Mouse (Mus musculus) T-helper 2 cell (primary cell): Measurements from ENCODE around the gene B3gat3.

Experiments used
- in situ Hi-C: fragments of 300-600 bp; cut with MboI, MseI; formaldehyde crosslinking; loops from one replicate; pipeline ENCODE4 v1.15.1; 2025; ENCODE audit warnings: high pct_unique_total_duplicates

Gene B3gat3

DNA sequence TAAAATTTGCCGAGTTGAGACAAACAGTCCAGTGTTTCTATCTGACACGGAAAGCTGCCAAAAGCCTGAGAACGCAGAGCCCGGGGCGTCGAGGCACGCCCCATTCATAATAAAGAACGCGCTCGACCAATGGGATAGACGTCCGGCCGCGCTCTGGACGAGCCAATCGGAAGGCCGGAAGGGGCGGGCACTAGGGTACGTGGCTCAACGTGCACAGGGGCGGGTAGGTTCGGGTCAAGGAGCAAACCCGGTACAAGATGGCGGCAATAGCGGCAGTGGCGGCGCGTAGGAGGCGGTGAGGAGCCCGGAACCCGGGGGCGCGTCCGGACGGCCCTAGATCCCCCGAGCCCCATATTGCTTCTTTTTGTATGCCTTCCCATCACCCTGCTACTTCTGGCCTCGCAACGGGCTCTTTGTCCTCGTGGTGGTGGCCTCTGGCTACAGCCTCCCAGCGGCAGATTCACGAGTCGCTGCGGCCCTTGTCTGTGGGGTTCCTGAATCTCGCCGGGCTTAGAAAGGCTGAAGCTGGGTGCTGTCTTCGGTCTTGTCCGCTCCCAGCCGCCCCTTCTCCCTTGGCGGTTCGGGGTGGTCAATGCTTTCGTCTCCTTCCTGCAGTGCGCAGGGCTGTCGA, 22.2 kb upstream of the B3gat3 start, which contains the start of gene Ganab:
Gene Ganab (plus strand): TSS at position 207 of the 631 bp plus-strand sequence.
- in situ Hi-C loops: loop anchor here (5.0 kb wide), 1 partner anchor 44 kb away; the partner anchor contains the start of gene Mta2

DNA sequence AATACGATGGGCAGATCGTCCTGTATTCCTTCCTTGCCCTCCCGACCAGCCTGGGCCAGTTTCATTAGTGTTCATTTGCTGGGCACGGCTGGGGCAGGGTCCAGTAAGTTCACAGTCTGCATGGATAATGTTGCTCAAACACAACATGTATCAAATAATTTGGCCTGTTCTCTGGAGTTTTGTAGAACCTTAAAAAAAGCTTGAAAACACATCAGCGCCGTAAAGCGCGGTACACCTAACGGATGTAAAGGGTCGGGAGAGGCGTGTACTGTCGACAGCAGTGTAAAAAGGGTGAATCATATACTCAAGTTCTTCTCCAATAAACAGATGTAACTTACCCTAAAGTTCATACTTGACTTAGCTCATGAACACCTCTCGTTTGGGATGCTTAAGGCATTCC, 21.6 kb upstream of the B3gat3 start:
- in situ Hi-C loops: loop anchor here (5.0 kb wide), 1 partner anchor 44 kb away; the partner anchor contains the start of gene Mta2

DNA sequence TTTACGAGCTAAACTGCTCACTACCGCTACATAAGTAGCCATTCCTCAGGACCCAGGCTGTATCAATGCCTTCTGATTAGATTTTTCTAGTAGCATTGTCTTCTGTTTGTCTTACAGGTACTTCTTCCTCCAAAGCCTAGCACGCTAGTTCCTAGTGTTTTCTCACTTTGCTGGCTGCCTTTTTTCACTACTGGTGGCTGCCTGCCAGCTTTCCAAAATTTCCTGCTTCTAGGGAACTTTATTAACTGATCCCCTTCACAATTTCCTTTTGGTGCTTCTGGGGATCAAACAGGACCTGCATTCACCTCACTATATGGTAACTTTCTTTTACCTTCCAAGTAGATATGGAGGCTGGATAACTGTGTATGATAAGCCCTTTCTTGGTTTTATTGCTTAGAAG, 21.1 kb upstream of the B3gat3 start:
- in situ Hi-C loops: loop anchor here (5.0 kb wide), 1 partner anchor 43 kb away; the partner anchor contains the start of gene Mta2

DNA sequence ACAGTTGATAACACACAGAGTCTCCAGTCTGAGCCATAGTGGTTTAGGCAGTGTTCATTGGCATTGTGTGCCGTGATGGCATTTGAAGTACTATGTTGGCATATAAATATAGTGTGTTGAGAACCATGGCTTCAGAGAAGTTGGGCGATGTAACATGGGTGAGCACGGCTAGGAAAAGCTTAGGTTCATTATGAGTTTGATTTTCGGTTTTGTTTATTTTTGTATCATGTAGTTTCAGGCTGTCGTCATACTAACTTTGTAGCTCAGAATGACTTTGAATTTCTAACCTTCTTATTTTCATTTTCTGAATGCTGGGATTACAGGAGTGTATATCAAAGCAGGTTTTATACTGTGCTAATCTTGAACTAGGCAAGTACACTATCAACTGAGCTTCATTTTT, 16.8 kb upstream of the B3gat3 start:
- in situ Hi-C loops: loop anchor here (10.0 kb wide), 1 partner anchor 79 kb away; the partner anchor contains the start of genes AC129217.1 and Hnrnpul2

DNA sequence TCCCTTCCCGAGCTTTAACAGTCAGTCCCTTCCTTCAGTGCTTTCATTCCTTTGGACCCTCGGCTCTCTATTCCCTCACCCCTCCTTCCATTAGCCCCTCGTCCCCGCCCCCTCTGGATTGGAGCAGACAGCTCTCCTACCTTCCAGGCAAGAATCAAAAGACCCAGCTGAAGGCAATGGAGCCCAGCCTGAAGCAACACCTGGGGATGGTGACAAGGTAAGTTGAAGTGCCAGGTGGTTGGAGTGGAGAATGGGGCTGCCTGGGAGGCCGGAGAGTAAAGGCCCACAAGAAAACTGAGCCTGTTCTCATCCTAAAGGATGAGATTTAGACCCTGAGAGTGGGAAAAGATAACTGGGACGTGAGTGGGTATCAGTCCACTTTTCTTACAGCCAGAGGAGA, 11.6 kb upstream of the B3gat3 start:
- in situ Hi-C loops: loop anchor here (10.0 kb wide), 1 partner anchor 84 kb away; the partner anchor contains the start of genes AC129217.1 and Hnrnpul2

DNA sequence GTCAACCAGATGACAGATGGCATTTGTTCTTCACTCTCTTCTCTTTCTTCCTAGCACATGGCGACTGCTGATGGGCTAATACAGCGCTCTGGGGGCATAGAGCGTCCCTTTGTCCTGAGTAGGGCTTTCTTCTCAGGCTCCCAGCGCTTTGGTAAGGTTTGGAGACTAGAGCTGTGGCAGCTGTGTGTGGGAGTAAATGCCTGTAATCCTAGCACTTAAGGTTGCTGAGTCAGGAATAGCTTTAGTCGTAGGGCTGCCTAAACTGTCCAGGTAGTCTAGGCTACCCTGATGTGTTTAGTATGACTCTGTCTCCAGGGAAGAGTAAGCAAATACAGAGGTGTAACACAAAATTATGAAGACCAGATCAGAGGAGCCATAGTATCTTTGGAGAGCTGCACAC, 8.4 kb upstream of the B3gat3 start:
- in situ Hi-C loops: loop anchor here (5.0 kb wide), 1 partner anchor 50 kb away; no protein-coding TSS in a partner anchor

DNA sequence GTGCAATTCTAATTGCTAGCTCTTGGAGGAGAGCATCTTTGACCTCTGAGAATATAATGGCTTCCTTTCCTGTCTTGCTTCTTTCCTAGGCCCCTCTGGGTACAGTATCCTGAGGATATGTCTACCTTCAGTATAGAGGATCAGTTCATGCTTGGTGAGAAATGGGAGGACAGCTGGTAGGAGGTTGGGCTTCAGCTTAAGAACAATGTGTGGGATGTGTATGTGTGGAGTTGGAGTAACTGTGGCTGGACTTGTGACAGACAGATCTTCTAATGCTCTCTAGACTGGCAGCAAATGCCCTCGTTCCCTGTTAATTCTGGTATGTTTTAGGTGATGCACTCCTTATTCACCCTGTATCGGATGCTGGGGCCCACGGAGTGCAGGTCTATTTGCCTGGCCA, 6.0 kb upstream of the B3gat3 start:
- in situ Hi-C loops: loop anchor here (5.0 kb wide), 1 partner anchor 48 kb away; no protein-coding TSS in a partner anchor

DNA sequence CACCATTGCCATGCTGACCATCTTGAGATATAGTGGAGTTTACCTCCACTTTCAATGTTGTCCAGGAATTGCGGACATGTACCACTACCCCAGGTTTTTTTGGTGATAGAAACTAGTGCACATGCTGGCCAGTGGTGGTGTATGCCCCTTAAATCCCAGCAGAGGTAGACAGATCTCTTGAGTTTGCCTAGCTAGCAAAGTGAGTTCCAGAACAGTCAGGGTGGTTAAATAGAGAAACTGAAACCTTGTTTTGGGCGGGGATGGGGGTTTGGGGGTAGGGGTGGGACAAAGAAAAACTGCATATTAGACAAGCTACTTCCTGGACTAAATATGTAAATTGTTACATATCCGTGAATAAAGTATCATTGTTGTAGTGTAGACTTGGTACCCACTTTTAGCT, 1.2 kb upstream of the B3gat3 start:
- in situ Hi-C loops: no loop called here

DNA sequence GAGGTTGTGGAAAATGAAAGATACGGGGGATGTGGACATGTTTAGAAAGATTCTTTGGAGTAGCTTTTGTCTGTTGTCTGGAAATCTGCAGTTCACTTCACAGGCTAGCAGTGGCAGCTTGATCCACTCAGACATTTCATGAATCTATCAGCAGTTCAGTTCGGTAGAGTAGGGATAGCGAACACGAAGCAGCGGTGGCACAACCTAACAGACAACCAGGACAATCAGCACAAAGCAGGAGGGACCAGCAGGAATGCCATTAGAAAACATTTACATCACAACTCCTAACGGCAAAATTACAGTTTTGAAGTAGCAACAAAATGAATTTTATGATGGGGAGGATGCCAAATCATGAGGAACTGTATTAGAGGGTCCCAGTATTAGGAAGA, 496 bp upstream of the B3gat3 start:
- in situ Hi-C loops: no loop called here

DNA sequence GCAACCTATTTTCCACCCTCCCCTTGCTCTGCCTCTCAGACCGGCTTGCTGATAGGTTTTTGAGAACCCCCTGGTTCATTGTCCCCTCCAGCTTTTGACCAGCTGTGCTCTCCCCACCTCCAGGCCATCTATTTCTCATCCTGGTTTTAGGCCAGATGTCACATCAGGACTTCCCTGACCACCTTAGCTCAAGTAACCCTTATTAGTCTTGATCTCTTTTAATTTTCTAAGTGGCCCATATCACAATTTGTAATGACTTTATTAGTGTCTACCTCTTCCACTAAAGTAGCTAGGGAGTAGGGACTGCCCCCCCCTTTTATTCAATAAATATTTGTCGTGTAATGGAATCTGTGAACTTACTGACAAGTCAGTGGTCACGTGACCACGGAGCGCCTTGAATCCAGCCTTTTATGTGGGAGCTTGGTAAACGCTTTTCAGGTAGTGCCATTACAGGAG, 690 bp downstream of the B3gat3 start:
- in situ Hi-C loops: no loop called here

DNA sequence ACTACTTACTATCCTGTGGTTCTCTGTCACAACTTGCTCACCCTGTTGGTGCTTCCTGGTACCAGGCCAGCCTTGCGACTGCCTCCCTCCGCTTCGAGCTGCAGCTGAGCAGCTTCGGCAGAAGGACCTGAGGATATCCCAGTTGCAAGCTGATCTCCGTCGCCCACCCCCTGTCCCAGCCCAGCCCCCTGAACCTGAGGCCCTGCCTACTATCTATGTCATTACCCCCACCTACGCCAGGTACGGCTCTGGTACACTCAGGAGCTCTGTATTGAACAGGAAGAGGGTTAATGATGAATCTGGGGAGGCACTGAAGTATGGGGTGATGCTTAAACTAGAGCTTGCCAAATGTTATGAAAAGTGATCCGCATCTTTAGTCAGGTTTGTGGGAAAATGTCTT, 1.6 kb downstream of the B3gat3 start:
- in situ Hi-C loops: no loop called here

DNA sequence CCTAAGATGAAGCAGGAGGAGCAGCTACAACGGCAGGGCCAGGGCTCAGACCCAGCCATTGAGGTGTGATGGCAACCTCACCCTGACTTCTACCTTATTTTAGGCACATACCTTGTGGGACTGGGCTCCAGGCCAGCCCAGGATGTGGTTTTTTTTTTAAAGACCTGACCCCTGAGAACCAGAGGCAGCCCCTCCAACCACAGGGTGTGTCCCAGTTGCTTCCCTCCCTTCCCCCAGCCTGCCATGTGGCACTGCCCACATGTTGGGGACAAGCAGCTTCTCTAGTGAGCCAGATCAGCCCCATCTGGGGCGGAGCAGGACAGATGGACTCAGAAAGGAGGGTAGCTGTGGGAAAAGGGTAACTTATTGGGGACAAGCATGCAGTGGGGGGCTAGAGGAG, 6.6 kb downstream of the B3gat3 start:
- in situ Hi-C loops: no loop called here

DNA sequence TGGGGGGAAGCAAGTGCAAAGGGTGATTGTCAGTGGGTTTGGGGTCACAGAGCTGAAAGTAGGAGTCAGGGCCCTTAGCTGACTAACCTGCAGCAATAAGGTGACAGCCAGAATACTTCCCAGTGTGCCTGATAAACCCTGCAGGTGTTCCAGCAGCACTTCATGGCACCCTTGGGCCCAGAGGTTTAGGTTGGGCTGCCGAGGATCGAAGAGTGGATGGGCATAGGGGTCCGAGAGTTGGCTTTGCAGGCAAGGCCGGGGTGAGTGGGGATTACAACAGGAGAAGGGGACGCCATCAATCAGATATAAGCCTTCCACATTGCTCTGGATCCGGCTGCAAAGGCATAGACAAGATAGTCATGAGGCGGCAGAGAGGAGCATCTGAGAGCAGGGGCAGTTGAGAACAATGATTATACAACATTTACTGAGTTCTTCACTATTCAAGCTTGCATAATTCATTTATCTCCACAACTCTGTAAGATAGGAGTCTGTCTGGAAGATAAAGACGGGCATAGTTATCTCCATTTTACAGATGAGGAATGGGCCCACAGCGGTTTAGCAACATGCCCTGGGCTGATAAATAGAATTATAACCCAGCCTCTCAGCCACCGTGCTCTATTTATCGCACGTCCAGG, 7.8 kb downstream of the B3gat3 start:
- in situ Hi-C loops: no loop called here

DNA sequence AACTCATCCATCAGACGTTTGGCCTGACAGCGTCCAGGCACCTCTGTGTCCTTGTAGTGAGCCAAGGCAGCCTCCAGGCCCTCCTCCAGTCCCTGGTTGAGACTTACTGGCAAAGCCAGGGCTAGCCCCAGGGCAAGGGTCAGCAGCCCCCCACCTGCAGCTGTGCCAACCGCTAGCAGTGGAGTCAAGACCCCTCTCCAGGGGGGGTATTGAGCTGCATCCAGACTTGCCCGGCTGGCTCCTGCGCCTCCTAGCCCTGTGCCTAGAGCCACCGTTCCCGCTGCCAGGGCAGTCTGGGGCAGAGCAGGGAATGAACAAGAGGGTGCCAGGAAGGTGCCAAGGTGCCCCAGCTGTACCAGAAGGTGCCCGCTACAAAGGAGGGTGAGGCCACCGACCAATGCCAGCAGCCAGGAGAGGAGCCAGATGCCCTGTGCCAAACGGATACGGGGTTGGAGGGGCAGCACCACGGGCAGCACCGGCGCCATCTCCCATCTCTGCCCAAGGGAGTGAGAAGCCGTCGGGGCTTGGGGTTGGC, 8.6 kb downstream of the B3gat3 start:
- in situ Hi-C loops: no loop called here

DNA sequence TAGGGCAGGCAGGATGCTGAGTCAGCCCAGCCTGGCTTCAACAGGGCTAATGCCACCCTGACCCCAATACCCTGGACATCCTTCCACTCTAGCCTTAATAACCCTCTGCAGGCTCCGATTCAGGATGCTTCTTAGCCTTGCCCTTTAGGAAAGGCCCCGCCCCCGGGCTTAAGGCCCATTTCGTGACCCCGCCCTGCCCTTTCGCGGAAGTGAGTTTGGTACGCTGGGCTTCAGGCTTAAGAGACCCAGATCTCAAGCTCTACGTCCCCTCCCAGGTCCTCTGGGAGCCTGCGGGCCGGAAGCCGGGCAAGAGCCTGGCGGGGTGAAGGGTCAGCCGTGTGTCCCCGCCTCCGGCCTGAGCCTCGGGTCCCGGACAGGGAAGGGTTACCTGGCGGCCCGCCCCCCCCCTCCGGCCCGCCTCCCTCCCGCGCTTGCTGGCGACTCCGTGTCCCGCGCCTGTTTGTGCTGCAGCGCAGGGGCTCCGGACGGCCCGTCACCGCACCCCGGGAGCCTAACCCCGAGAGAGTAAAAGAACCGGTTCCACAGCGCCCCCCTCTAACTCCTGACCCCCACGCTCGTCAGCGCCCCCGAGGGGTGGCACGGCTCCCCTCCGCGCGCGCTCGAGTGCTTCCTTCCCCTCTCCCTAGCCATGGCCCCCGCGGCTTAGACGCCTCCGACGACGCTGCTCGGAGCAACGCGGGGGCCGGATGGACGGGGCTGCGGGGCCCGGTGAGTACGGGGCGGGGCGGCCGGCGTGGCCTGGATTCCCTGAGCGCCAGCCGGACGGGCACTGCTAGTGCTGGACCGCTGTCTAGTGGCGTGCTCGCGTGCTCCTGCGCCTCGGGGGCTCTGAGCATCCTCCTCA, 9.3 kb downstream of the B3gat3 start, which contains the start of the genes Rom1 and Eml3:
Gene Rom1 (minus strand): TSS at position 133 of the 865 bp plus-strand sequence.
Gene Eml3 (plus strand): TSS at position 329 of the 865 bp plus-strand sequence.
- in situ Hi-C loops: no loop called here

DNA sequence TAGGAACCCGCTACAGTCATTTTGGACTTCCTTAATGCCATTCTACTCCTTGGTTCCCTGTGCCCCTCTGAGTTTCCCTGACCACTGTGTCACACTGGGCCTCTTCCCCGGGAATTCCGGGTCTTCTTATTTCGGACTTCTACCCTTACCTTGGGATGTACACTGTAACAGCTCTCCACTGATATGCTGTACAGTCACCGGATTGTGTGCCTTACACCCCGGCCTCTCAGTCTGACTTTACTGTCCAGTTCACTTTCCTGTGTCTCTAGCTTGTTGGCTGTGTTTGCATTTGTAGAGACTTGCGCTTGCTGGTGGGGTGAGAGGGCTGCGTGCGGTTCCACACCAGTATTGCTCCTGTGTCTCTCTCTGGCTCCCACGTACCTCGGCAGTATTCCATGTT, 9.9 kb downstream of the B3gat3 start:
- in situ Hi-C loops: no loop called here

DNA sequence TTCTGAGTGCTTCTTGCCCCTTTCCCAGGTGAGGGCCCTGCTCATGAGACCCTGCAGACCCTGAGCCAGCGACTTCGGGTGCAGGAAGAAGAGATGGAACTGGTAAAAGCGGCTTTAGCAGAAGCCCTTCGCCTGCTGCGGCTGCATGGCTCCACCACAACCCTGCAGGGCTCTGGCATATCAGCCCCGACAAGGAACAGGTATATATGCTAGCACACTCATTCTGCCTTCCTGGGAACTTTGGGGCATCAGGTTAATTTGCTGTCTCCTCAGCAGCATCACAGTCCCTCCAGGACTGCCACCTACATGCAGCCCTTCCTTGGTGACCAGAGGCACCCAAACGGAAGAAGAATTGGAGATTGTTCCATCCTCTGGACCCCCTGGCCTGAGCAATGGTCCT, 10.6 kb downstream of the B3gat3 start:
- in situ Hi-C loops: no loop called here

DNA sequence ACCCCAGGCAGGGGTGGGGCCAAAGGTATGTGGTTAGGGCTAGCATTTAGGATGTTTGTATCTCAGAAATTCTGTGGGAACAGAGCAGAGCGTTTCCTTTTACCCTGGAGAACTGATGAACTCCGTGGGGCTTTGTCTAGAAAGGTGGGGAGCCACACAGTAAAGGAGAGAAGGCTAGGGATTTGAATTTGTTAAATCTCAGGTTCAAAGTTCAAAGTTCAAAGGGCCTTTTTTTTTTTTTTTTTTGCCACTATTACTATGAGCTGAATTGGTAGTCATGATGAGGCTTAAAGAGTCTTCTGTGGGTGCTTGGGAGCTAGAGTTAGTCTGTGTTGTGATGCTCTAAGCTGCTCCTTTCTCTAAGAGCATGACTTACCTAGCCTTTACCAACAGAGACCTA, 16.6 kb downstream of the B3gat3 start:
- in situ Hi-C loops: no loop called here

DNA sequence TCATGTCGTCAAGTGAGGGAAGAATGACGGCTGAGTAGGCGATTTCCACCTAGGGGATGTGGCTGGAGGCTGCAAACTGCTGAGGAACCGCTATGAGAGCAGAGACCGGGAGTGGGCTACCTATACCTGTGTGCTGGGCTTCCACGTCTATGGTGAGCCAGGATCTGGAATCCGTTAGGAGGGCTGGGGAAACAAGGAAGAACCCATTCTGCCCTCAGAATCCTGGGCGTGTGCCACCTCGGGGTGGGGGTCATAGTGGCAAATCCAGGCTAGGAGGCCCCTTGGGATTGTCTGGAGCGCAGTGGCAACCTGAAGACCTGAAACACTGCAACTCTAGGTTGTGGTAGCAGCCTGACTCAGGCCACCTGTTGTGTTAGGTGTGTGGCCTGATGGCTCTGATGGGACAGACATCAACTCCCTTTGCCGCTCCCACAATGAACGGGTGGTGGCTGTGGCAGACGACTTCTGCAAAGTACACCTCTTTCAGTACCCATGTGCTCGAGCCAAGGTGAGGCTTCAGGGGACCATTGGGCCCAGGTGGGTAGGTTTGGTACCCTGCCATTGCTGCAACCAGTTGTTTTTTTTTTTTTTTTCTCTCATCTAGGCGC, 20.5 kb downstream of the B3gat3 start:
- in situ Hi-C loops: loop anchor here (5.0 kb wide), 1 partner anchor 43 kb away; the partner anchor contains the start of gene Ganab

DNA sequence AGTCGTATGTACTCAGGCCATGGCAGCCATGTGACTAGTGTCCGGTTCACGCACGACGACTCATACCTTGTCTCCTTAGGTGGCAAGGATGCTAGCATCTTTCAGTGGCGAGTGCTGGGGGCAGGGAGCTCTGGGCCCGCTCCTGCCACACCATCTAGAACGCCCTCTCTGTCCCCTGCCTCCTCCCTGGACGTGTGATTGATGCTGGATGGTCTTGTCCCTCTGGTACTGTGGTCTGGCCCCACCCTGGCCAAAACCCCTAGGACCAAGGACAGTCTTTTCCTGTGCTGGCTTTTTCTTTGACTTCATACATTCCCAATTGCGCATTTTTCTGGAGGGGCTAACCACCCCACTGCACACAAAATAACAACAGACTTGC, 21.0 kb downstream of the B3gat3 start:
- in situ Hi-C loops: loop anchor here (5.0 kb wide), 1 partner anchor 44 kb away; the partner anchor contains the start of gene Ganab
